Comparison of ENCODE assay signal across 10 mouse cellular contexts in genomic region chr11:76372120-76372519, GRCm38 (mm10). TPM values are rescaled to one million over a fixed set of nuclear protein-coding genes. Genes with fewer than 3 reads are reported as not detected.
DNase-seq lines count a peak whose midpoint lies in the region; ATAC-seq and TF ChIP-seq lines count a peak whose summit lies in the region.
"Had no signal": no experiment of that assay in that cellular context is flagged by ENCODE, and none has a peak within 500 bp of the region (broad histone marks: within the 10 kb centered on the region; RNA-seq: fewer than 3 reads in every experiment).

No protein-coding gene starts in this region.

- TF ChIP-seq POLR2A in cerebellum, adult 2 months (IDR thresholded peaks at IDR 0.05; ENCODE audit: borderline replicate concordance, insufficient read depth, low read length), result no peak

- no peak overlapping the region for H3K4me2 ChIP-seq in intestine, embryonic 14.5 days (ENCODE audit: low read length)
- H3K4me2 ChIP-seq in intestine, postnatal 0 days (replicated peaks; ENCODE audit: low read depth), result no peak overlapping the region
- no peak overlapping the region for H3K4me2 ChIP-seq in heart, embryonic 11.5 days
- no peak overlapping the region for H3K4me2 ChIP-seq in limb, embryonic 12.5 days

- H3K36me3 ChIP-seq in intestine, embryonic 14.5 days (ENCODE audit: control insufficient read depth, insufficient read depth, low read length), result no peaks in the 10 kb centered on the region
- no peaks in the 10 kb centered on the region for H3K36me3 ChIP-seq in intestine, postnatal 0 days (ENCODE audit: control insufficient read depth, insufficient read depth)
- no peaks in the 10 kb centered on the region for H3K36me3 ChIP-seq in heart, embryonic 11.5 days (ENCODE audit: control insufficient read depth, insufficient read depth, low read length)
- no peaks in the 10 kb centered on the region for H3K36me3 ChIP-seq in limb, embryonic 12.5 days

- H3K9ac ChIP-seq in intestine, embryonic 14.5 days (ENCODE audit: low read length), result no peak overlapping the region
- no peak overlapping the region for H3K9ac ChIP-seq in intestine, postnatal 0 days (ENCODE audit: low read depth, low read length)
- H3K9ac ChIP-seq in heart, embryonic 11.5 days (ENCODE audit: low read depth, low read length), result 0 out of 2 replicates have a peak overlapping the region, but pooled peaks have one; percentile 46
- no peak overlapping the region for H3K9ac ChIP-seq in limb, embryonic 12.5 days (replicated peaks)

- WGBS in cerebellum, adult 2 months, result 10% methylated on average over 2 of the region's 2 CpGs
- 31% methylated on average over 2 of the region's 2 CpGs for WGBS in intestine, embryonic 14.5 days
- WGBS in intestine, postnatal 0 days, result 43% methylated on average over 2 of the region's 2 CpGs
- WGBS in heart, embryonic 11.5 days (ENCODE audit: insufficient replicate concordance), result 49% methylated on average over 2 of the region's 2 CpGs
- WGBS in limb, embryonic 12.5 days, result 54% methylated on average over 2 of the region's 2 CpGs

- H3K27me3 ChIP-seq in cerebellum, adult 2 months (ENCODE audit: control insufficient read depth, insufficient read depth, low read length), result no peaks in the 10 kb centered on the region
- no peaks in the 10 kb centered on the region for H3K27me3 ChIP-seq in intestine, embryonic 14.5 days (replicated peaks; ENCODE audit: control insufficient read depth, insufficient read depth, low read length)
- no peaks in the 10 kb centered on the region for H3K27me3 ChIP-seq in intestine, postnatal 0 days (replicated peaks; ENCODE audit: control insufficient read depth, insufficient read depth, low read length)
- H3K27me3 ChIP-seq in heart, embryonic 11.5 days (ENCODE audit: control insufficient read depth, insufficient read depth, low read length), result no peaks in the 10 kb centered on the region
- H3K27me3 ChIP-seq in limb, embryonic 12.5 days, result no peaks in the 10 kb centered on the region

- peak overlapping the region; percentile 61 for H3K27ac ChIP-seq in cerebellum, adult 2 months (ENCODE audit: insufficient read depth, low read length)
- H3K27ac ChIP-seq in intestine, embryonic 14.5 days (ENCODE audit: low read depth), result peak overlapping the region; percentile 96
- no peak overlapping the region for H3K27ac ChIP-seq in intestine, postnatal 0 days (ENCODE audit: low read depth, low read length)
- H3K27ac ChIP-seq in heart, embryonic 11.5 days (ENCODE audit: low read depth, low read length), result 0 out of 2 replicates have a peak overlapping the region, but pooled peaks have one; percentile 17
- peak overlapping the region; percentile 70 for H3K27ac ChIP-seq in limb, embryonic 12.5 days
- H3K27ac ChIP-seq: left cerebral cortex, adult 2 months had no signal

- DNase-seq in cerebellum, adult 2 months, result peak; percentile 46 to 47
- DNase-seq in cerebellum, adult 11-12 months, result no peak
- no peak for DNase-seq in intestine, embryonic 14.5 days (ENCODE audit: low spot score)
- no peak for DNase-seq in embryo, embryonic 10 days (ENCODE audit: low spot score)
- no peak for DNase-seq in left cerebral cortex, adult 18-20 months (ENCODE audit: low spot score in 2 of 2)

- peaks cover 31% of the 10 kb centered on the region for H3K4me1 ChIP-seq in cerebellum, adult 2 months (ENCODE audit: control insufficient read depth, insufficient read depth, low read length)
- H3K4me1 ChIP-seq in intestine, embryonic 14.5 days (replicated peaks; ENCODE audit: control insufficient read depth, insufficient read depth, low read length), result peaks cover 58% of the 10 kb centered on the region
- no peaks in the 10 kb centered on the region; the same call in 1 of the 2 replicates for H3K4me1 ChIP-seq in intestine, postnatal 0 days (replicated peaks; ENCODE audit: control insufficient read depth, insufficient read depth, low read length)
- H3K4me1 ChIP-seq in heart, embryonic 11.5 days (ENCODE audit: control insufficient read depth, insufficient read depth, low read length), result peaks cover 51% of the 10 kb centered on the region
- H3K4me1 ChIP-seq in limb, embryonic 12.5 days (replicated peaks), result peaks cover 73% of the 10 kb centered on the region

- no peaks in the 10 kb centered on the region for H3K9me3 ChIP-seq in intestine, embryonic 14.5 days (ENCODE audit: control insufficient read depth, low read length)
- H3K9me3 ChIP-seq in intestine, postnatal 0 days (ENCODE audit: control insufficient read depth), result no peaks in the 10 kb centered on the region
- H3K9me3 ChIP-seq in heart, embryonic 11.5 days (replicated peaks; ENCODE audit: control insufficient read depth, low read length), result no peaks in the 10 kb centered on the region
- H3K9me3 ChIP-seq in limb, embryonic 12.5 days, result no peaks in the 10 kb centered on the region

- ATAC-seq in intestine, embryonic 14.5 days (replicated peaks; ENCODE audit: low FRiP score, low TSS enrichment, low read depth), result no peak
- ATAC-seq in intestine, postnatal 0 days, result no peak
- ATAC-seq in heart, embryonic 11.5 days (replicated peaks; ENCODE audit: insufficient number of reproducible peaks, low FRiP score, low TSS enrichment), result no peak
- ATAC-seq in limb, embryonic 12.5 days (ENCODE audit: insufficient number of reproducible peaks, insufficient read depth, low FRiP score, low TSS enrichment, low read depth), result no peak
- ATAC-seq: inflammation-experienced regulatory T-cells, adult 6 months had no signal

- TF ChIP-seq CTCF in cerebellum, adult 2 months (IDR thresholded peaks at IDR 0.05; ENCODE audit: borderline replicate concordance, insufficient read depth, low read depth, low read length), result no peak
- TF ChIP-seq CTCF in intestine, postnatal 0 days (IDR thresholded peaks at IDR 0.05; ENCODE audit: low read depth), result no peak

- no peak overlapping the region for H3K4me3 ChIP-seq in cerebellum, adult 2 months (replicated peaks; ENCODE audit: insufficient read depth, low read depth, low read length)
- no peak overlapping the region for H3K4me3 ChIP-seq in intestine, embryonic 14.5 days (ENCODE audit: low read depth, low read length)
- H3K4me3 ChIP-seq in intestine, postnatal 0 days (ENCODE audit: low read depth, low read length), result no peak overlapping the region
- no peak overlapping the region for H3K4me3 ChIP-seq in heart, embryonic 11.5 days (ENCODE audit: low read depth, low read length)
- no peak overlapping the region for H3K4me3 ChIP-seq in limb, embryonic 12.5 days (replicated peaks)
- H3K4me3 ChIP-seq: left cerebral cortex, adult 2 months had no signal

RNA-seq across cellular contexts. Expression of gene Nxn, which starts 26.8 kb away (rescaled TPM):
- 24.3 and 29.8 TPM in 2 replicates for polyA plus RNA-seq in cerebellum, adult 2 months (2012; rRNA removed)
- polyA plus RNA-seq in intestine, embryonic 14.5 days (2014; fragmentation: Nextera tagmentation; extraction: Ambion mirVana), result 45.8 and 51.4 TPM in 2 replicates
- polyA plus RNA-seq in intestine, postnatal 0 days (2015; fragmentation: Nextera tagmentation; extraction: Ambion mirVana), result 14.9 and 15.9 TPM in 2 replicates
- polyA plus RNA-seq in heart, embryonic 11.5 days (2014; fragmentation: Nextera tagmentation; extraction: Ambion mirVana), result 21.6 and 24.8 TPM in 2 replicates
- polyA plus RNA-seq in limb, embryonic 12.5 days (2016; fragmentation: Nextera tagmentation; extraction: Ambion mirVana), result 61.2 and 67.7 TPM in 2 replicates
- total RNA-seq in left cerebral cortex, adult 18-20 months (2021), result 10 to 100 TPM in 1 of 2 experiments, 1 to 10 TPM in 1; 8.7 to 11.9 TPM

RNA-seq across cellular contexts. Expression of gene Timm22, which starts 34.6 kb away (rescaled TPM):
- polyA plus RNA-seq in cerebellum, adult 2 months (2012; rRNA removed), result 27.2 and 33.7 TPM in 2 replicates
- polyA plus RNA-seq in intestine, embryonic 14.5 days (2014; fragmentation: Nextera tagmentation; extraction: Ambion mirVana), result 117 and 119 TPM in 2 replicates
- polyA plus RNA-seq in intestine, postnatal 0 days (2015; fragmentation: Nextera tagmentation; extraction: Ambion mirVana), result 95.2 and 96.0 TPM in 2 replicates
- 108 and 110 TPM in 2 replicates for polyA plus RNA-seq in heart, embryonic 11.5 days (2014; fragmentation: Nextera tagmentation; extraction: Ambion mirVana)
- 127 and 149 TPM in 2 replicates for polyA plus RNA-seq in limb, embryonic 12.5 days (2016; fragmentation: Nextera tagmentation; extraction: Ambion mirVana)
- total RNA-seq in left cerebral cortex, adult 18-20 months (2021), result 10 to 100 TPM; 38.0 to 38.2 TPM

Comparison
In these comparisons a context has a peak if more than half of its experiments do, and no peak if none do; other contexts are left out.
1. DNase-seq: peak in cerebellum, adult 2 months (2 of 2); none in cerebellum, adult 11-12 months (single experiment), intestine, embryonic 14.5 days (single experiment), embryo, embryonic 10 days (single experiment) and left cerebral cortex, adult 18-20 months (0 of 2).